Mouse (Mus musculus) thymus, postnatal 4 days (tissue): Measurements from ENCODE around the gene Coq9.

ENCODE experiments used
- DNase-seq: peaks from one replicate; pipeline ENCODE4 v3.0.0; 2021

Coq9 gene

DNA sequence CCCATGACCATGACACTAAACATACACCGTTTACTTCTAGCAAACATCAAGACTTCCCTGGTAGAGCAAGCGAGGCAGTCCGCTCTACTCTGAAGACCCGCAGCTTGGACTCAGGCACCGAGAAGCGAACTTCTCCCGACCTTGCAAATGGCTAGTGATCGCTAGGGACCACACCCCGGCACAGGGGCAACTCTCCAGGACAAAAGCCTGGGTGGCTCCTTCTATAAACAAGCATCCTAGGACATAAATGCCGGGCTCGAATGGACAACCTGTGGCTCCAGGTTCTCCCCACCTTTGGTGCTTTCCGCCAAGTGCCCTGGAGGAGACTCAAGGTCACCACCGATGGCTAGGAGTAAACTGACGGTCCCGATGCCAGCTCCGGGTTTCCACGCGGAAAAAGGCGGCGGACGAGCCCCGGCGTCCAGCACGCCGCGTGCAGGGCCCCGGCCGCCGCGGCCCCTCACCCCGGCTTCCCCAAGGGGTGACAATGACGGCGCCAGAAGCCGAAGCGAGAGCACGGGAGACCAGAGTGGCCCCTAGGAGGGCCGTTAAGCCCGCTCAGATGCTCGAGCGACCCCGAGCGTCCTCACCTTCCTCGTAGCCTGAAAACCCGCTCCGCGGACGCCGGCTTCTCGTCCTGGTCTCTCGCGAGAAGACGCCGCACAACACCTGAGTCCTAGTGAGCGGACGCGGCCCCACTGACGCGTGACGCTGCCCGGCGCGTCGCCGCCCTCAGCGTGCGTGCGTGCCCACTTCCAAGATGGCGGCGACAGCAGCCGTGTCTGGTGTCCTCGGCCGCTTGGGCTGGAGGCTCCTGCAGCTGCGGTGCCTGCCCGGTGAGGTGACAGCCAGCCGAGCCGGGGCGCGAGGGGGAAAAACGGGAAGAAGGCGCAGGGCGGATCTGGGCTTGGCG lies at the start of gene Coq9, which contains the start of gene Ciapin1:
Coq9 (plus strand) TSS at position 660 of the 913 bp plus-strand sequence.
Ciapin1 (minus strand) TSS at position 697 of the 913 bp plus-strand sequence.
- DNase-seq: peak; percentile 96

DNA sequence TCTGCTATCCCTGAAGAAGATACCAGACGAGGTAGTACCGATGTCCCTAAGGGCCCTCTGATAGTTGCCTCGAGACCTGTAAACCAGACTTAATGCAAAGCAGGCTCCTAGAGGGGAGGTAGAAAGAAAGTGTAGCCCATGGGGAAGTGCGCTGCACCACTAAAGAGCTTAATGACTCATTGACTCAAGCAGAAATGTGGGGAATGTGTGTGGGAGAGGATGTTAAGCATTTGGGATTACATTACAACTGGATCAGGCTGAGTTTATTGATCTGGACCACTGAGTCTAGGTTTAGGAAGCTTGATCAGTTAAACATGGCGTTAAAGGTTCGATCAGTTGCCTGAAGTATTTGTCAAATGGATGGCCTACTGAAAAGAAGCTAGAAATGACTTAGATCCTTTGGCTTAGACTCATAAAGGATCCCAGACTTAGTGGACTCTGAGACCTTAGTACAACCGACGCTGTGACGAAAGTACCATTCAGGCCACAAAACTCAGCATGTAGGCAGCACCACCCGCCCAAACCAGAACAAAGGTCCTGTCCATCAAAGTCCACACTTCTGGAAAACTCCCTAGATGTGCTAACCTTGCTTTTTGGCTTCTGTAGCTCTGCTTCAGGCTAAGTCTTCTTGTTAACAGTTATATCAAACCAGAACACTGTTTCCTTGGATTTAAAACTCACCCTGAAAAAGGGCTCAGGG lies 48.7 kb upstream of the Coq9 start:
- no peak for DNase-seq

DNA sequence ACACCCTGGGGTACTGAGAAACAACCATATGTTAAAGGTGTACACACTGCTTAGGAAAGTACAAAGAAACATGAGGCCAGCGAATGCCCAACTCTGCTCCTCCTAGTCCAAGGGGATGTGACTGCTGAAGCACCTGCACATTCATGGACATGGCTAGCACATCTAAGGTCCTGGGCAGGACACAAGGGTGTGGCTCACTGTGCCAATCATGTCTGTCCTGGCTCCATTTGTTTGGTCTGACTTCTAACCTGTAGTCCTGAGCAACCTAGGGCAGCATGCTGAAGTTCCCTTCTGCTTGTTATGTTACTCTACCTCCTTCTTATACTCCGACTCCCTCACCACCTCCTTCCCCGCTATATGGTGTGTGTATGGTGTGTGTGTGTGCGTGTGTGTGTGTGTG lies 43.8 kb upstream of the Coq9 start:
- DNase-seq: no peak

DNA sequence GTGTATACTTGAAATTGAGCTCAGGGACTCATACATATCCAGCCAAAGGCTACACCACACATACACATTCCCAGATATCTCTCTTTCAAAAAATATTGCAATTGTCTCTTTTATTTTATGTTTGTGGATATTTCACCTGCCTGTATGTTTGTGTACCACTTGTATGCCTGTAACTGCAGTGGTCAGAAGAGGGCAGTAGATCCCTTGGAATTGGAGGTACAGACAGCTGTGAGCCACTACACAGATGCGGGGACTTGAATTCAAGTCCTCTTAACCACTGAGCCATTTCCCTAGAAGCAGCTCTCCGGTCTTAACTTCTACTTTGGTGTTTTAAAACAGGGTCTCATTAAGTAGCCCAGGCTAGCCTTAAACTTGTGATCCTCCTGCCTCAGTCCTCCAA lies 43.3 kb upstream of the Coq9 start:
- DNase-seq: no peak

DNA sequence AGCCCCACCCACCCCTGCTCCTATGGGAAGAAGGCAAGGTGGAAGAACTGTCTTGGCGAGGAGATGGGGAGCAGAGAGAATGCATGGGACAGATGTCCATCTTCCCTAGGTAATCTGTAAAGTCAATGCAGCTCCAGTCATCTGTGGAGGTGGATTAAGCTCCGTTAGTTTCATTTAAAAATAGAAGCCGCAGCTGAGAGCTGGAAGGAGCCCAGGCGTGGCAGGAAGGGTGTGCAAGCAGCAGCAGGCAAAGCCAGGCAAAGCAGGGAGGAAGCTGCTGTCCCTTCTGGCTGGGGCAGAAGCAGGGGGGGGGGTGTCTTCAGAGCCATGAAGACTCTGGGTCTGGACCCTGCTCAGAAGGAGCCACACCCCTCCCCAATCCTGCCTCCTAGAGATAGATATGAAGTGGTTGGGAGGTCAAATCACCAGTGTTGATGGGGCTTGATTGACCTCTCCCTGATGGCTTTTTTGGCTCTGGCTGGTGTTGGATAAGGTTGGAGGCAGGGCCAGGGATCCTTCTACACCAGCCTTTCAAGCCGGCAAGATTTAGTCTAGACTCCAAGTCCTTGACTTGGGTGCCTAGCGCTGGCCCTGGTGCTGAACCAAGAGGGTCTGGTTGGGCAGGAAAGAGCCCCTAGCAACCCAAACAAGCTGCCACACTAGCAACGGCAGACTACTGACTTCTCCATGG lies 37.7 kb upstream of the Coq9 start:
- DNase-seq: peak; percentile 66

DNA sequence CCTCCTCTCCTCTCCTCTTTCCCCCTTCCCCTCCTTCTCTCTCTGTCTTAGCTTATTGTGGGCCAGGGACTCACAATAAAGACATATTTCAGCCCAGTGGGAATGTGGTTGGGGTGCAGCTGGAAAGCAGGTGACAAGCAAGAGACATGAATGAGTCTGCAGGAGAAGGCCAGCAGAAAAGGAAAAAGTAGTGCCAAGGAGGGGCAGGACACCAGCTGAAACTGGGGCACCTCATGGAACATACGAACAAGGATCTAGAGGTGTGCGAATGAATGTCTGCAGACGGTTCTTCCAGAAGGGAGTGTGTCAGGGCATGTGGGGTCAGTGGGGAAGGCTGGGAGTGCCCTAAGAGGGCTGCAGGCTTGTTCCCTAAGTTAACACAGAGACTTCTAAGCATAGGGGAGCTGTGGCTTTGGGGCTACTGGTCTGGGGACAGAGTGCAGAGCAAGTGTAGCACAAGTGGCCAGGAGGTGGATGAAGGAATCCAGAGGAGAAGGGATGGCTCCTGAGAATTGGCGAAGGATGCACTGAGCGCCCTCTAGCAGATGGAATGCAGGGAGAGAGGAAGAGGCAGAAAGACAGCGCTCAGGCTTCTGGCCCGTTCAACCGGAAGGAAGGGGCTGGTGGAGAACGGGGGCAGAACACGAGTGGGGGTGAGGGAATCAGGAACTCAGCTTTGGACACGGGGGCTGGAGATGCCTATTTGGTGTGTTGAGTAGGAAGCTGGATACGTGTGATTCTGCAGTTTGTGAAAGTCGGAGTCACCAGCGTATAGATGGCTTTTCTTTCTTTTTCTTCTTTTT lies 36.6 kb upstream of the Coq9 start:
- no peak for DNase-seq

DNA sequence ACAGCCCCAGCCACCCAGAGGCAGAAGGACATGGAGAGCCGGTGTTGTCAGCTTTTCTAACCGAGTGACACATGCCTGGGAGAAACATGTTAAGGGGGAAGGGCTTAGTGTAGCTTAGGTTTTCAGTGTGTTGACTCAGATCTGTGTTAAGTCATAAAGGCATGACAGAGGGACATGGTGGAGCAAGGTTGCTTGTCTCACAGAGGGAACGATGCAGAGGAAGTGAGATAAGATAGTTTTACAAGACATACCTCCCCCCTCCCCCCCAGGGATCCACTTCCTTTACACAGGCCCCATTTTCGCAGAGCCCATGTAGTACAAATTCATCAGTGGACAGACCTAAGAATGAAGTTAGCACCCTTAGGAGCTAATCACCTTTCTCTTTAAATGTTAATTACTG lies 35.7 kb upstream of the Coq9 start:
- no peak for DNase-seq

DNA sequence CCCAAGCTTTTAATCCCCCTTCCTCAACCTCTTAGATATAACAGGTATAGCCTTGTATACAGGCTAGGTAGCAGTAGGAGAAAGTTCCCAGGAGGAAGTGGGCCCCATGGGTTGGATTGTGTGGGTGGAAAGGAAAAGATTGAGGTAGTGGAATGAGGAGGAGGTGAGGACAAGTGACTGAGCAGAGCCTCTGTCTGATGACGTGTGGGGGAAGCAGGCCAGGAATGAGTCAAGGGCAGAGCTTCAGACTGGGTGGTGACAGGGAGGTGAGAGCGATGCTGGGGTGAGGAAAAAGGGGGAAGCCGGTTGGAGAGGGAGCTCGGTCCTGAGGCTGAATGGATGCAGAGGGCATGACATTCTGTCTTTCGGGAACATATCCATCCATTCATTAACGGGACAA lies 34.6 kb upstream of the Coq9 start:
- DNase-seq: no peak

DNA sequence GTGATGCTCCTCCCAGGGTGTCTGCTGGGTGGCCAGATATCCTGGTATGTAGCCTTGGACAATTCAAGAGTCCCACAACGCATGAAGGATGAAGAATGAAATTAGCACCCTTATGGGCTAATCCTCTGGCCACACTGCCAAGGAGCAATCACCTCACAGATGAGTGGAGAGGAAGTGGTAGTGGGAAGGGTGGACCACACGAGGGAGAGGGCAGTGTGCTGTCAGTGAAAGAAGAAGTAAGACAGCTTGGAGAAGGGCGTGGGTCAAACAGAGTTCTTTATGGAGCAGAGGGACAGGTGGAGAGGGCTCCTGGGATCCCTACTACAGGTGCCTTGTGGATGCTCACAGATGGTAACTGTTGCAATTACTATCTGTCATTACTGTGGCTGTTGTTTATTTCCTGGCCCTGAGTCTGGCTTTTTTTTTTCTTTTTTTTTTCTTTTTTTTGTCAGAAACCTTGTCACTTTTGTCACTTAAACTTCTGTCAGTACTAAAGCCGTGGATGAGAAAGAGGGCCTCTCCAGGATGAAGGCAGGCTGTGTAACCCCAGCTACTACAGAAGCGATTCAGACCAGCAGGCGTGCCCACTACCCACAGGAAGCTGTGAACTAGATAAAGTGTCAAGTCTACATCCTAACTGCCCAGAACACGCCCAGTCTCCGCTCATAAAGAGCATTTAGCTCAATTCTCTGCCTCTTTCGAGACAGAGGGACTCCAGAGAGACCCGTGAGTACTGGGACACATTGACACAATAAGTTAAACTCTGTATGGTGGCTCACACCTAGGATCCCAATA lies 33.4 kb upstream of the Coq9 start:
- no peak for DNase-seq

DNA sequence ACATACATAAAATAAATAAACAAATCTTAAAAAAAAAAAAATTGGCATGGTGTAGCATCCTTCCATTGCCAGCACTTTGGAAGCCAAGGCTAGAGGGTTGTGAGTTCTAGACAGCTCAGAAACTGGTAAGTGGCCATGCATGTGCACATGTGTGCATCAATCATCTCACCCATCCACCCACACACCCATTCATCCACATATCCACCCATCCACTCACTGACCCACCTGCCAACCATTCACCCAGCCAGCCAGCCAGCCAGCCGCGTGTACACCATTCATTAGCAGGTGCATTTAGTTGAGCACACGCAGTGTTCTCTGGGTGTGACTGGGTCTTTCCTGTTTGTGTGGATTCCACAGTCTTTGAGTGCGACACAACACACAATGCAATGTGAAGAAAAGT lies 32.3 kb upstream of the Coq9 start:
- no peak for DNase-seq

DNA sequence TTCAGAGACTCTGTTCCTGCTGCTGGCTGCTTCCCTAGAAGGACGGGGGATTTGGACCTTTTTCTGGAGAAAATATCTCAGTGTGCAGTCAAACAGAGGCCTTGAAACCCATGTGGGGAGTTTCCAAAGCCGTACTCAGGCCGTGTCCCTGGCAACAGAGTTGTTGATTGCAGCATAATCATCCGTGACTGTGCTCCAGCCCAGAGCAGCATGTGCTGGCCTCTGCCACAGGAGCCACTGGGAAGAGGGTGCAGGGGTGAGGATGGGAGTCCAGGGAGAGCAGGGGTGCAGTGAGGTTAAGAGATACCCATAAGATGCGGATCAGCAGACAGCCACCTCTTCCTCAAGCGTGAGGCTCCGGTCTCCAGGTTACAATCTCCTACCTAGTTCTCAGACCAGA lies 30.6 kb upstream of the Coq9 start:
- no peak for DNase-seq

DNA sequence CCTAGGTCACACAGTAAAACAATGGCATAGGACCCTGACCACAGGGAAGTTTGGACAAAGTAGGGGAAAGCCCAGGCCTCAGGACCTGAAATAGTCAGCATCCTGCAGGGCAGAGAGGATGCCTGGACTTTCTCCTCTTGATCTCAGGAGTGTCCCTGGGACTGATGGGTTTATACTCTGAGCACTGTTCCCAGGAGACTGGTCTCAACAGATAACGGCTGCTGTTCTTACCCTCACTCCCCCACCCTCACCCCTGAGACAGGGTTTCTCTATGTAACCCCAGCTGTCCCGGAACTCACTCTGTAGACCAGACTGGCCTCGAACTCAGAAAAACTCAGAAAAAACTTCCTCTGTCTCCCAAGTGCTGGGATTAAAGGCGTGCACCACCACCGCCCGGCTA lies 29.7 kb upstream of the Coq9 start:
- no peak for DNase-seq

DNA sequence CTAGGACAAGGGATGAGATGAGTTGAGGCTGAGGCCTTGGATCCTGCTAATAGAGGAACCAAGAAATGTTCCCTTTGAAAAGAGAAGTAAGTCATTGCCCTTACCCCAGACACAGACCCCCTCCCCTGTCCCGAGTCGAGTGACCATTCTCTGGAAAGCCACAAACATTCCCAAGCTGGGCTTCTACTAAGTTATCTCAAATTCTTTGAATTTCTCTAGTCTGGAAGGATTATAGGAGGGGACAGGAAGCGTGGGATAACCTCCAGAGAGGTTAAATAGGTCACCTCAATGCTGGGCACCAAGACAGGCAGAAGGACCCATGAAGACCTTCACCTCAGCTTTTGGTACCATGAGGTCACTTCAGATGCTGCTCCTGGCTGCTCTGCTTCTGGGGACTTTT lies 28.0 kb upstream of the Coq9 start, which contains the start of gene Ccl17:
Ccl17 (plus strand) TSS at position 301 of the 400 bp plus-strand sequence.
- no peak for DNase-seq

DNA sequence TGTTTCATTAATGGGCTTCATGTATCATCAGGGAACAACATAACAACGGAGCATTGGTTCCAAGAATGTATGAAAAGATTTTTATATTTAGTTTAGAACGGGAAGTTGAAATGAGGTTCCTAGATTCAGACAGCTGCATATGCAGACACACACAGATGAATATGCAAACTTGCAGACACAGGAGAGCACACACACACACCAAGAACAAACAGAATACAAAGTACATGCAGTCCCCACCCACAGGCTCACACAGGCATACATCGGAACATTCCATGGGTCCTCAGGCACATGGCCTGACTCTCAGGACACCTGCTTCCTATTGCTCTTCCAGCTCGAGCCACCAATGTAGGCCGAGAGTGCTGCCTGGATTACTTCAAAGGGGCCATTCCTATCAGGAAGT lies 27.3 kb upstream of the Coq9 start:
- no peak for DNase-seq

DNA sequence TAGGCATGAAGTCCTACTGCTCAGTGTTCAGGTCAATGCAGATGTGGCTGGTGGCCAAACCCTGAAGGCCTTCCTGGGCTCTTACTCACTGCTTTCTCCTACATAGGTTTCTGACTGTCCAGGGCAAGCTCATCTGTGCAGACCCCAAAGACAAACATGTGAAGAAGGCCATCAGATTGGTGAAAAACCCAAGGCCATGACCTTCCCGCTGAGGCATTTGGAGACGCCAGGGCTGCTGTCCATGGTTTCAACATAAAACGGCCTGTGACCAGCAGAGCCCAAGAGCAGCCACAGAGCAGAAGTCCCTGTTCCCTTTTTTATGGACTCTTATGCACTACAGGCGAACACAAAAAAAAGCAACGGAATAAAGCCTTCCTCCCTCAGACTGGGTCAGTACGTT lies 26.5 kb upstream of the Coq9 start:
- DNase-seq: no peak

DNA sequence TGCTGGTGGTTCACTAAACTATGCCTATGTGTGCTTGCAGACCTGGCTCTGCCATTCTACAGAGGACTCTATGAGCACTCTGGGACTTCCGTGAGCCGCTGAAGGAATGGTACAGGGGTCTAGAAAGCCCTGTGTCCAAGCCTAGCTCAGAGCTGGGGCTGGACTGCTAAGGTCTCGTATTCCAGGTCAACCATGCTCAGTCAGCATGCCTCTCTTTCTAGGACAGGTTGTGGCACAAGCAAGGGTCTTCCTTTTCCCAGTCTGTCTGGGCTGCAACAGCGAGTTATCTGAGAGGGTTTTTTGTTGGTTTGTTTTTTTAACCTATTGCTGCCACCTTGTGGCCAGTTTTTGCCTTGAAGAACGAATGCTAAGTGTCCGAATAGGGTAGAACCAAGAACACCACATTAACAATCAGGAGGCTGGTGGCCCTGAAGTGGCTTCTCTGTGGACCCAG lies 25.4 kb upstream of the Coq9 start:
- peak; percentile 85 for DNase-seq

DNA sequence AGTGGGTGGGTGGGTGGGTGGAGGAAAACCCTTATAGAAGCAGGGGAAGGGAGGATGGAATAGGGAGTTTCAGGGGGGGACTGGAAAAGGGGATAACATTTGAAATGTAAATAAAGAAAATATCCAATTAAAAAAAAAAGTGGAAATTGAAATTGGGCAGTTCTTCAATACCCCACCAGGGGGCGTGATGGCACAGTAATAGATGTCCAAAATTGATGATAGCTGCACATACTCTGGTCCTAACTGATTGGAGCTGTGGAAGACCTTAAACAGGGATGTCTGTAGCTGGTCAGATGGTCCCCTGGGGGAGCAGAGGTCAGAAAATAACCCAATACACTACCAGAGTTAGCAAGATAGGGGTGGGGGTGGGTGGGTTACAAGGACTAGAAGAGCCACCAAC lies 23.6 kb upstream of the Coq9 start:
- peak; percentile 42 for DNase-seq

DNA sequence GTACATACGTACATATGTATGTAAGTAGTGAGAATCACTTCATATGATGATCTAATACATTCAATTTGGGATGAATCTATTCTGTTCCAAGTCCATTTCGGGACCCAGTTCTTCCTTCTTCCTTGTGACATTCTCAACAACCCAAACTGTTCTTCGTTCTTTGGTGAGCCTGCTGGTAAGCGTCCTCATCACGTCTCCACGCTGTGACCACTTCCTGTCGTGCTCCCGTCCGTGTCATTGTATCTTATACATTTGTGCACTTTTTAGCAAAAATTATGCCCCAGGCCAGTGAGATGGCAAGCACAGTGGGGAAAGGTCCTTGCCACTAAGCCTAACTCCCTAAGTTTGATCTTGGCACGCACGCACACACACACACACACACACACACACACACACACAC lies 20.2 kb upstream of the Coq9 start:
- DNase-seq: no peak

DNA sequence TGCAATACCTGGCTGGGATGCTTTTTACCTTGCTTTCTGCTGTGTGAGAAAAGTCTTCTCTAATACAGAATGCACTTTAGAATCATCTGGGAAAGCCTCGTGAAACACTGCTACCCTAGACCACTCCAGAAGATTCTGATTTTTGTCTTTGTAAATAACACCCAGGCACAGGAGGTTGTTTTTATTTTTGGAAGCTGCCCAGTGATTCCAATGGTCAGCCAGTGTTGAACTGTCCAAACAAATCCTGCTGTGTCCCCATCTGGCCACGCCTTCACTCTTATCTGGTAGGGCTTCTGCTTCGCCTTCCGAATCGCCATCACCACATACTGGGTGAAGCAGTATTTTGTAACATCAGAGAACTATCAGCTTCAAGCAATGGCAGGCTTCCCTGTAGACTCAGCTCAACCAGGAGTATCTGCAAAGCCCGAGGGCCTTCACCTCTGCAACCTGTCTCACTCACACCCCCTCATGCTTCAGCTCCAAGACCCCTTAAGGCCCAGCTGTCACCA lies 18.4 kb upstream of the Coq9 start:
- no peak for DNase-seq

DNA sequence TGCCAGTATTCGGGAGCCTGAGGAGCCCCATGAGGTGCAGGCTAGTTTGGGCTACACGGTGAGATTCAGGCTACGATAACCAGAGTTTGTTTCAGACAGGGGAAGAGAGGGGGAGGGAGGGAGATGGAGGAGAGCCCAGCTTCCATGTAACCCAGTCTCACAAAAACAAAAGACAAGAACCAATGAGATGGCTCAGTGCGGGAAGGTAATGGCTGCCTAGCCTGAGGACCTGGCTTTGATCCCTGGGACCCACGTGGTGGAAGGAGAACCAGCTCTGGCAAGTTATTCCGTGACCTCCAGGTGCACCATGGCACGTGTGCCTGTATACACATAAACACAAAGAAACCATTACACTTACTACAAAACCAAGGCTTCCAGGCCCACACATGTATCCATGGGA lies 17.6 kb upstream of the Coq9 start:
- no peak for DNase-seq

DNA sequence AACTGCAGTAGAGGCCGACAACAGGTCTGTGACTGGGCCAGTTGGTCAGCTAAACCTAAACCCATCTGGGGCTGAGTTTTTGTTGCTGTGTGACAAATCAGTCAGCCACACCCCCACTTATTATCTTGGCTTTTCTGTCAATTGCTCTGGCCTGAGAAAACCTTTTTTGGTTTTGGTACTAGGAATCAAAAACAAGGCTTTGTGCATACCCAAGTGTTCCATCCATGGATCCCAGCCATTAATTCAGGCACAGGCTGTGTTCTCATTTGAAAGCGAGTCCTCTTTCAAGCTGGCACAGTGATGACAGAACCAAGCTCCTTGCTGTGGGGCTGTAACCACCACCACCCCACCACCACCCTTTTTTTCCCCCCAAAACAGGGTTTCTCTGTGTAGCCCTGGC lies 16.7 kb upstream of the Coq9 start:
- no peak for DNase-seq
